In the genomic region with DNA sequence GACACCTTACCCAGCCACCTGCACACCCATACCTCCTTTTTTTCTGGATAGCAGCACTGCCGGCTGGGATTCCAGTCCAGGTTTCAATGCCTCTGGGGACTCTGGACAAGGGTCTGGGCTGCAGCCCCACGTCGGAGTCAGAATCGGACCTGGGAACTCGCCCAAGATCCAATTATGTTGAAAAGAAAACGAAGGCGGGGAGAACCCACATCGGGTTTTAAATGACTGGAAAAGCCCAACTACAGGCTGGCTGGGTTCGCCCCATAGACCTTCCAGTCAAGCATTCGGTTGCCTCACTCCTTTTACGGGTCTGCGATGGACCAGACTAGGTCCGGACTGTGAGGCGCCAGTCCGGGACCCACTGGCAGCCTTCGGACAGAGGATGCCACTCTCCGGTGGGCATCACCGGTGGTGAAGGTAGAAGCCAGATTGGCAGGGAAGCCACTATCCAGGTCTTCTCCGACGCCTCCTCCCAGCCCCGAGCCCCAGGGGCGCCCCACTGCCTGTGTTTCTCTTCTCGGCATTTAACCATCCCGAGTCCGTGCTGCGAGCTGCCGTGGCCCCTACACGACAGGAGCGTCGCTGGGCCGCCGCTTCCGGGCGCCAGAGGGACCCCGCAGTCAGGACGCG, we compare ENCODE assay signal across 8 mouse cellular contexts. TPM values are rescaled to one million over a fixed set of nuclear protein-coding genes. Genes with fewer than 3 reads are reported as not detected.
DNase-seq lines count a peak whose midpoint lies in the region; ATAC-seq and TF ChIP-seq lines count a peak whose summit lies in the region.

No protein-coding gene starts in this region.

- peaks cover 83% of the 10 kb centered on the region for H3K27me3 ChIP-seq in heart, embryonic 14.5 days (ENCODE audit: control insufficient read depth, insufficient read depth, low read length)
- peaks cover 93% of the 10 kb centered on the region for H3K27me3 ChIP-seq in embryonic facial prominence, embryonic 12.5 days
- H3K27me3 ChIP-seq in limb, embryonic 10.5 days (ENCODE audit: low read depth, poor library complexity, severe bottlenecking) = peaks cover 100% of the 10 kb centered on the region

- no peak for DNase-seq in heart, adult 11 months
- DNase-seq in Muller cell, postnatal 12 days (ENCODE audit: inconsistent ontology term) = peak; percentile 53
- peak; percentile 53 for DNase-seq in limb, embryonic 10.5 days (ENCODE audit: low spot score)
- DNase-seq in right cerebral cortex, postnatal 14 days = no peak

- peak overlapping the region; percentile 87 for H3K4me2 ChIP-seq in heart, embryonic 14.5 days (ENCODE audit: low read length)
- peak overlapping the region; percentile 99 for H3K4me2 ChIP-seq in embryonic facial prominence, embryonic 12.5 days (replicated peaks)

- no peak for TF ChIP-seq CTCF in olfactory bulb, adult 2 months (IDR thresholded peaks at IDR 0.05; ENCODE audit: insufficient read depth, low read depth, low read length)

- peak overlapping the region; percentile 28 to 57 for H3K4me3 ChIP-seq in heart, embryonic 14.5 days (ENCODE audit: control insufficient read depth in 1 of 2, insufficient read depth in 1 of 2, low read depth in 1 of 2, low read length in 2 of 2)
- peak overlapping the region; percentile 51 for H3K4me3 ChIP-seq in embryonic facial prominence, embryonic 12.5 days
- H3K4me3 ChIP-seq in limb, embryonic 10.5 days = peak overlapping the region; percentile 41
- H3K4me3 ChIP-seq in olfactory bulb, adult 2 months (ENCODE audit: insufficient read depth, low read depth, low read length) = peak overlapping the region; percentile 72

- 2% methylated on average over 37 of the region's 37 CpGs for WGBS in heart, embryonic 14.5 days
- WGBS in embryonic facial prominence, embryonic 12.5 days = 2% methylated on average over 37 of the region's 37 CpGs
- WGBS in limb, embryonic 10.5 days = 2% methylated on average over 37 of the region's 37 CpGs
- WGBS in olfactory bulb, adult 2 months = 2% methylated on average over 37 of the region's 37 CpGs

- peak overlapping the region; percentile 45 for H3K9ac ChIP-seq in heart, embryonic 14.5 days (ENCODE audit: low read length)
- peak overlapping the region; percentile 38 for H3K9ac ChIP-seq in embryonic facial prominence, embryonic 12.5 days

- ATAC-seq in heart, embryonic 14.5 days (ENCODE audit: insufficient number of reproducible peaks, insufficient read depth, low FRiP score, low read depth) = no peak
- ATAC-seq in embryonic facial prominence, embryonic 12.5 days (ENCODE audit: insufficient number of reproducible peaks, insufficient read depth, low FRiP score, low TSS enrichment) = no peak
- ATAC-seq in megakaryocyte progenitor cell, adult 5-6 weeks (replicated peaks; ENCODE audit: poor library complexity) = no peak

- H3K36me3 ChIP-seq in heart, embryonic 14.5 days (ENCODE audit: control insufficient read depth, insufficient read depth, low read length) = no peaks in the 10 kb centered on the region
- no peaks in the 10 kb centered on the region for H3K36me3 ChIP-seq in embryonic facial prominence, embryonic 12.5 days
- no peaks in the 10 kb centered on the region for H3K36me3 ChIP-seq in limb, embryonic 10.5 days

- no peak for TF ChIP-seq POLR2A in olfactory bulb, adult 2 months (IDR thresholded peaks at IDR 0.05; ENCODE audit: insufficient read depth, low read depth, low read length)

- no peaks in the 10 kb centered on the region for H3K9me3 ChIP-seq in heart, embryonic 14.5 days (ENCODE audit: control insufficient read depth, low read length)
- H3K9me3 ChIP-seq in embryonic facial prominence, embryonic 12.5 days = no peaks in the 10 kb centered on the region
- no peaks in the 10 kb centered on the region for H3K9me3 ChIP-seq in limb, embryonic 10.5 days (replicated peaks)

- no peak overlapping the region for H3K27ac ChIP-seq in heart, embryonic 14.5 days (replicated peaks in 1 of 2; ENCODE audit: control insufficient read depth in 1 of 2, insufficient read depth in 1 of 2, low read depth in 2 of 2, low read length in 2 of 2)
- no peak overlapping the region for H3K27ac ChIP-seq in embryonic facial prominence, embryonic 12.5 days
- no peak overlapping the region for H3K27ac ChIP-seq in limb, embryonic 10.5 days
- no peak overlapping the region for H3K27ac ChIP-seq in olfactory bulb, adult 2 months (ENCODE audit: insufficient read depth, low read depth, low read length)

- peaks cover 14 to 36% of the 10 kb centered on the region in 2 experiments; a peak in 3 of 4 replicates for H3K4me1 ChIP-seq in heart, embryonic 14.5 days (ENCODE audit: control insufficient read depth in 2 of 2, insufficient read depth in 2 of 2, low read length in 2 of 2)
- H3K4me1 ChIP-seq in embryonic facial prominence, embryonic 12.5 days = peaks cover 50% of the 10 kb centered on the region
- peaks cover 44% of the 10 kb centered on the region for H3K4me1 ChIP-seq in limb, embryonic 10.5 days
- peaks cover 46% of the 10 kb centered on the region for H3K4me1 ChIP-seq in olfactory bulb, adult 2 months (ENCODE audit: control insufficient read depth, insufficient read depth, low read length)

RNA-seq across cellular contexts. Expression of a gene that starts 1.3 kb away (rescaled TPM):
- polyA plus RNA-seq in heart, embryonic 14.5 days (2014; fragmentation: Nextera tagmentation; extraction: Ambion mirVana) = 0.81 and 0.89 TPM in 2 replicates
- 2.0 and 2.4 TPM in 2 replicates for polyA plus RNA-seq in embryonic facial prominence, embryonic 12.5 days (2016; fragmentation: Nextera tagmentation; extraction: Ambion mirVana)
- polyA plus RNA-seq in limb, embryonic 10.5 days (2016; fragmentation: Nextera tagmentation; extraction: Ambion mirVana) = 0.25 and 0.36 TPM in 2 replicates
- polyA plus RNA-seq in olfactory bulb, adult 2 months (2012; ENCODE audit: insufficient read depth, insufficient read length, low replicate concordance, missing spikeins) = not detected in 2 replicates
- not detected in 2 replicates for total RNA-seq in megakaryocyte progenitor cell, adult 5-6 weeks (2015)
- total RNA-seq in megakaryocyte progenitor cell, adult 5-6 weeks (2017) = not detected in 2 replicates

RNA-seq across cellular contexts. Expression of a gene that starts 53.8 kb away (rescaled TPM):
- polyA plus RNA-seq in heart, embryonic 14.5 days (2014; fragmentation: Nextera tagmentation; extraction: Ambion mirVana) = 11.2 TPM in 2 replicates
- 17.7 and 20.4 TPM in 2 replicates for polyA plus RNA-seq in embryonic facial prominence, embryonic 12.5 days (2016; fragmentation: Nextera tagmentation; extraction: Ambion mirVana)
- 17.4 and 17.9 TPM in 2 replicates for polyA plus RNA-seq in limb, embryonic 10.5 days (2016; fragmentation: Nextera tagmentation; extraction: Ambion mirVana)
- polyA plus RNA-seq in olfactory bulb, adult 2 months (2012; ENCODE audit: insufficient read depth, insufficient read length, low replicate concordance, missing spikeins) = 61.2 TPM in 1 of 2 replicates, not detected in the other
- 14.0 and 16.1 TPM in 2 replicates for total RNA-seq in megakaryocyte progenitor cell, adult 5-6 weeks (2015)
- total RNA-seq in megakaryocyte progenitor cell, adult 5-6 weeks (2017) = 13.2 and 17.8 TPM in 2 replicates

RNA-seq across cellular contexts. Expression of a gene that starts 57.7 kb away (rescaled TPM):
- 9.0 and 9.1 TPM in 2 replicates for polyA plus RNA-seq in heart, embryonic 14.5 days (2014; fragmentation: Nextera tagmentation; extraction: Ambion mirVana)
- 19.1 and 22.4 TPM in 2 replicates for polyA plus RNA-seq in embryonic facial prominence, embryonic 12.5 days (2016; fragmentation: Nextera tagmentation; extraction: Ambion mirVana)
- polyA plus RNA-seq in limb, embryonic 10.5 days (2016; fragmentation: Nextera tagmentation; extraction: Ambion mirVana) = 22.7 and 27.2 TPM in 2 replicates
- not detected in 2 replicates for polyA plus RNA-seq in olfactory bulb, adult 2 months (2012; ENCODE audit: insufficient read depth, insufficient read length, low replicate concordance, missing spikeins)
- 3.1 and 6.4 TPM in 2 replicates for total RNA-seq in megakaryocyte progenitor cell, adult 5-6 weeks (2015)
- total RNA-seq in megakaryocyte progenitor cell, adult 5-6 weeks (2017) = 6.7 and 8.7 TPM in 2 replicates

Comparison
In these comparisons a context has a peak if more than half of its experiments do, and no peak if none do; other contexts are left out.
1. DNase-seq: peak in Muller cell, postnatal 12 days (single experiment) and limb, embryonic 10.5 days (single experiment); none in heart, adult 11 months (single experiment) and right cerebral cortex, postnatal 14 days (single experiment).
2. Peak in every context shown above with its lines, with median percentiles within 50 percentile points of each other: H3K4me3 ChIP-seq.